Mouse (Mus musculus) neural tube, embryonic 14.5 days (tissue): Measurements from ENCODE around the gene Pramef12. TPM values are rescaled to one million over a fixed set of nuclear protein-coding genes. Genes with fewer than 3 reads are reported as not detected.

Experiments used
- ATAC-seq: fragments of 200-750 bp; cut with Nextera tagmentation; 2 replicates; pipeline ENCODE4 v1.8.0; 2017; ENCODE audit warnings: low read depth, mild to moderate bottlenecking, moderate TSS enrichment, moderate library complexity
- H3K27ac ChIP-seq: fragments of 300-500 bp; sonication (generic); 2 replicates; pipeline ENCODE4 v1.5.1; 2014; ENCODE audit warnings: low read depth, mild to moderate bottlenecking, control low read depth, low read length, moderate library complexity, mixed read lengths
- H3K27me3 ChIP-seq: fragments of 300-500 bp; sonication (generic); 2 replicates; pipeline ENCODE4 v1.6.1; 2014; ENCODE audit warnings: low read length; ENCODE audit not compliant: control insufficient read depth, insufficient read depth
- H3K36me3 ChIP-seq: fragments of 300-500 bp; sonication (generic); 2 replicates; pipeline ENCODE4 v1.6.1; 2014; ENCODE audit warnings: low read length, mixed read lengths; ENCODE audit not compliant: control insufficient read depth, insufficient read depth
- H3K4me1 ChIP-seq: fragments of 300-500 bp; sonication (generic); 2 replicates; pipeline ENCODE4 v1.6.1; 2014; ENCODE audit warnings: low read length; ENCODE audit not compliant: control insufficient read depth, insufficient read depth
- H3K4me2 ChIP-seq: fragments of 300-500 bp; sonication (generic); 2 replicates; pipeline ENCODE4 v1.6.1; 2014; ENCODE audit warnings: mild to moderate bottlenecking, low read depth, low read length, control low read depth
- H3K4me3 ChIP-seq: fragments of 300-500 bp; sonication (generic); 2 replicates; pipeline ENCODE4 v1.5.1; 2014; ENCODE audit warnings: low read depth, low read length, control low read depth, mixed read lengths
- H3K9ac ChIP-seq: fragments of 300-500 bp; sonication (generic); replicated peaks from 2 replicates; pipeline ENCODE4 v1.6.1; 2014; ENCODE audit warnings: low read depth, mild to moderate bottlenecking, control low read depth, low read length, mixed read lengths
- H3K9me3 ChIP-seq: fragments of 300-500 bp; sonication (generic); 2 replicates; pipeline ENCODE4 v1.6.1; 2016; ENCODE audit warnings: low read length; ENCODE audit not compliant: control insufficient read depth
- WGBS: fragments of 180-500 bp; shearing (Covaris S2); extraction: QIAGEN DNeasy Blood & Tissue Kit; methylation state at CpG from one replicate; pipeline ENCODE4 v1.1.7; 2014; 5-methylcytosine and 5-hydroxymethylcytosine counted together
- polyA plus RNA-seq: library from polyadenylated mRNA; unstranded; fragments of >200 nt; fragmentation: Nextera tagmentation; extraction: Ambion mirVana; gene quantifications from 2 replicates; pipeline ENCODE4 v1.2.1, GENCODE M21; 2014

Pramef12 gene
- not detected in 2 replicates for polyA plus RNA-seq

DNA sequence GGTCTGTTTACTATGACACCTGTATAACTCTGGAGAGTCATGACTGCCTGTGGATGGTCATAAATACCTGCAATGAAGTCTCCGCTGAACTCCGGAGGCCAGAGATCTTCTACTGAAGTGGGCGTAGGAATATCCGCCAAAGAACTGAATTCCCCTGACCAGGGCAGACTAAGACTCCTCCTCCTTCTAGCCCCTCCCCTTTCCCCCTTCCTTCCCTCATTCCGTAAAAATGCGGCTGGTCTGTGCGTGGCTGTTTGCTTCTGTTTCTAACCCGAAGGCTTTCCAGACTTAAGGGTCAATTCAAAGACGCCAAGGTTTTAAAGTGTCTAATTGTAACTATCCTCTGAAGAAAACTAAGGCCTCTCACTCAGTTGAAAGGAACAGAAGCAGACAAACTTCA, at the start of gene Pramef12:
Gene Pramef12, minus strand, starts transcription at position 175 of the 400 bp plus-strand sequence.
- H3K9ac ChIP-seq: no peak within 1 kb of the TSS
- WGBS: 79% methylated on average over 9 of the region's 9 CpGs
- H3K4me2 ChIP-seq: no peak within 1 kb of the TSS
- no peaks in the 10 kb centered on the region for H3K9me3 ChIP-seq
- H3K36me3 ChIP-seq: no peaks in the 10 kb centered on the region
- no peaks in the 10 kb centered on the region for H3K27me3 ChIP-seq
- ATAC-seq: no peak
- no peak within 1 kb of the TSS for H3K4me3 ChIP-seq
- no peaks in the 10 kb centered on the region for H3K4me1 ChIP-seq
- no peak within 1 kb of the TSS for H3K27ac ChIP-seq

DNA sequence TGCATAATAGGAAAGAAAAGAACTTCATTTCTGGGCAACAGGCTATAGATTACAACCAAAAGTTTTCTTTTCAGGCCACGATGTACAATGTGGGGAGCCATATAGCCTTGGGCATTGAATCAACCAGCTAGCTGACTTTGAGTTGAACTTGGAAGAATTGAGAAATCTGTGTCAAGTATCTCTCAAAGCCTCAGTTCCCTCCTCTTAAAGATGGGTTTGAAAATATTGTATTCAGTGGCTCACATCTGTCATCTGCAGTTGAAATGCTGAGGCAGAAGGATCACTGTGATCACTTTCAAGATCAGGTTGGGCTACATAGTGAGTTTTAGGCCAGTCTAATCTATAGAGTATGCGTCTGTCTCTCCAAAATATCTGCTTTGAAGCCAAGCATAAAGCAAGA, 45.0 kb upstream of the Pramef12 start, which contains the start of gene Gm9944:
Gene Gm9944, minus strand, starts transcription at position 101 of the 400 bp plus-strand sequence.
- Histone ChIP-seq H3K36me3 (no peaks in the 10 kb centered on the region), H3K9me3 (no peaks in the 10 kb centered on the region), H3K4me2 (no peak within 1 kb of the TSS), H3K27ac (no peak within 1 kb of the TSS), H3K4me3 (no peak within 1 kb of the TSS), H3K9ac (no peak within 1 kb of the TSS), H3K4me1 (no peaks in the 10 kb centered on the region), H3K27me3 (no peaks in the 10 kb centered on the region)
- ATAC-seq: no peak
- 78% methylated on average over 2 of the region's 2 CpGs for WGBS

DNA sequence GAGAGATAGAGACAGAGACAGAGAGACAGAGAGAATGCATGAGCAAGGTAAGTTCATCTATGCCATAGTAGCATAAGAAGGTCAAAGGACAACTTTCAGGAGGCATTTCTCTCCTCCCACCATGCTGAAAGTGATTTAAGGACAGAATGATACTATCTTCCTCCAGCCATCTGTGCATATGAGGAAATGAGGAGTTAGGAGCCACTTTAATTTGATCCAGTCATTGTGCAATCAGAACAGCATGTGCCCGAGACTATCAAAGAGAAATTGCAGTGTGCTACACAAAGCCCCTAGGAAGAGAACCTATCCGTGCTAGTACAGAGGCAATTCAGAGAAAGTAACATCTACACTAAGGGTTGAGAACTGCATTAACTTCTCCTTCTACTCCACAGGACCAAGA, 40.3 kb upstream of the Pramef12 start:
- Histone ChIP-seq H3K27me3 (no peaks in the 10 kb centered on the region), H3K4me2 (no peak overlapping the region), H3K4me1 (no peaks in the 10 kb centered on the region), H3K27ac (no peak overlapping the region), H3K36me3 (no peaks in the 10 kb centered on the region), H3K9me3 (no peaks in the 10 kb centered on the region), H3K4me3 (no peak overlapping the region), H3K9ac (no peak overlapping the region)
- no peak for ATAC-seq
- 89% methylated on average over 2 of the region's 2 CpGs for WGBS

DNA sequence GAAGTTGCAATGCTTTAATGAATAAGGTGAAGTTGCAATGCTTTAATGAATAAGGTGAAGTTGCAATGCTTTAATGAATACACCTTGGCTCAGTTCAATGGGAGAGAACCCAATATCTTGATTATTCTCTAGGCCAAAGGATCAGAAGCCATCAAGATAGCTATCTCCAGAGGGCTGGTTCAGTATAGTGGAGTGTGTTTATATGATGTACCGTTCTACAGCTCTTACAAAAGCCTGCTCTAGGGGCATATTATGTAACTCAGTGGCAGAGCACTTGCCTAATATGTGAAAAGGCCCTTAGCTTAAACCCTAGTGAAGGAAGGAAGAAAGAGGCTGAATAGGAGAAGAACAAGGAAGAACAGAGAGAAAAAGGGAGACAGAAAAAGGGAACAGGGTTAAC, 33.3 kb upstream of the Pramef12 start:
- ATAC-seq: no peak
- Histone ChIP-seq H3K27ac (no peak overlapping the region), H3K27me3 (no peaks in the 10 kb centered on the region), H3K9ac (no peak overlapping the region), H3K36me3 (no peaks in the 10 kb centered on the region), H3K4me2 (no peak overlapping the region), H3K4me3 (no peak overlapping the region), H3K4me1 (no peaks in the 10 kb centered on the region), H3K9me3 (0 out of 2 replicates have a peak, but pooled peaks cover 2% of the 10 kb centered on the region)
- WGBS: 77% methylated on average over 1 of the region's 1 CpGs

DNA sequence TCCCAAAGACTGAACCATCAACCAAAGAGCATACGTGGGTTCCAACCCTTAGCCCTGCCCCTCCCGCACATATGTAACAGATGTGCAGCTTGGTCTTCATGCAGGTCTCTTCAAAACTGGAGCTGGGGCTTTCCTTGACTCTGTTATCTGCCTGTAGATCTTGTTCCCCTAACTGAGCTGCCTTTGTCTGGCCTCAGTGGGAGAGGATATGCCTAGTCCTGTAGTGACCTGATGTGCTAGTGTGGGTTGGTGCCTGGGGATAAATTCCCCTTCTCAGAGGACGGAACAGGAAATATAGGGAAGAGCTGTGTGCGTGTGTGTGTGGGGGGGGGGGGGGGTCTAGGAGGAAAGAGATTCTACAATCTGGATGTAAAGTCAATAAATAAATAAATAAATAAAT, 32.8 kb upstream of the Pramef12 start:
- WGBS: 97% methylated on average over 4 of the region's 4 CpGs

DNA sequence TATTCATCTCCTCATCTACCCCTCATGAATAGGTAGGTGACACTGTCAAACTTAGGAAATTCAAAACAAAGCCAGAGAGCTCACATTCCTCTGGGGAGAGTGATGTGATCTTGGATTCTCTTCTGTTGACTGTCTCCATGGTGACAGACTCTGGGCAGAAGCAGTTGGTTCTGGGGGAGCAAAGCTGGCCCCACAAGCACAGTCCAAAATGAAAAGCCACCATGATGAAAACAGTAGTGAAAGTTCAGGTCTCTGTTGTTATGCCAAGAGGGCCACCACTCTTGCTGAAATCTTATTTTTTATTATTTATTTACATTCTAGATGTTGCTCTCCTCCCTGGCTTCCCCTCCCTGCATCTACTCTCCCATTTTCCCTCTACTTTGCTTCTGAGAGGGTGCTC, 30.4 kb upstream of the Pramef12 start, which contains the start of gene 1700012P22Rik:
Gene 1700012P22Rik, minus strand, starts transcription at position 101 of the 400 bp plus-strand sequence.
- Histone ChIP-seq H3K9ac (no peak within 1 kb of the TSS), H3K4me1 (no peaks in the 10 kb centered on the region), H3K4me2 (no peak within 1 kb of the TSS), H3K9me3 (0 out of 2 replicates have a peak, but pooled peaks cover 2% of the 10 kb centered on the region), H3K4me3 (no peak within 1 kb of the TSS), H3K27ac (no peak within 1 kb of the TSS), H3K27me3 (no peaks in the 10 kb centered on the region), H3K36me3 (no peaks in the 10 kb centered on the region)
- ATAC-seq: no peak

More for the DNA sequence above, 32.8 kb upstream of the Pramef12 start:
- no peak for ATAC-seq
- Histone ChIP-seq H3K9ac (no peak overlapping the region), H3K9me3 (0 out of 2 replicates have a peak, but pooled peaks cover 2% of the 10 kb centered on the region), H3K36me3 (no peaks in the 10 kb centered on the region), H3K4me3 (no peak overlapping the region), H3K27ac (no peak overlapping the region), H3K27me3 (no peaks in the 10 kb centered on the region), H3K4me2 (no peak overlapping the region), H3K4me1 (no peaks in the 10 kb centered on the region)

DNA sequence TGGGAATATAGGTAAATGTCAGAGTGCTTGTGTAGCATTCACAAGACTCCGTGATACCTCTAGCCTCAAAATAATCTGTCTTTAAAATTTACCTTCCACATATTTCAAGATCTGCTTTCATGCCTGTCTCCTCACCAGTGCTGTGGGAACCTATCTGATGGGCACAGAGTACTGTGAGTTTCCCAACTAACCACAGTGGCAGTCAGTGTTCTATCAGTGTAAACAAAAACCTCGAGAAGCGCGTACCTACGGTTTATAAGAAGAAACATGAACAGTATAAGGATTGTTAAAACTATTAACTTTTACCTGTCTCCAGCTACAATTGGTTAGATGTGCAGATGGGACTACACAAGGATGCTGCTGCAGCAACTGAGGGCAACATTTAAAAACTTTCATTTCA, 25.0 kb upstream of the Pramef12 start:
- no peaks in the 10 kb centered on the region for H3K4me1 ChIP-seq
- no peaks in the 10 kb centered on the region for H3K27me3 ChIP-seq
- H3K9ac ChIP-seq: no peak overlapping the region
- no peaks in the 10 kb centered on the region for H3K9me3 ChIP-seq
- WGBS: 93% methylated on average over 5 of the region's 5 CpGs
- no peak overlapping the region for H3K27ac ChIP-seq
- H3K4me2 ChIP-seq: no peak overlapping the region
- no peaks in the 10 kb centered on the region for H3K36me3 ChIP-seq
- H3K4me3 ChIP-seq: no peak overlapping the region
- no peak for ATAC-seq

DNA sequence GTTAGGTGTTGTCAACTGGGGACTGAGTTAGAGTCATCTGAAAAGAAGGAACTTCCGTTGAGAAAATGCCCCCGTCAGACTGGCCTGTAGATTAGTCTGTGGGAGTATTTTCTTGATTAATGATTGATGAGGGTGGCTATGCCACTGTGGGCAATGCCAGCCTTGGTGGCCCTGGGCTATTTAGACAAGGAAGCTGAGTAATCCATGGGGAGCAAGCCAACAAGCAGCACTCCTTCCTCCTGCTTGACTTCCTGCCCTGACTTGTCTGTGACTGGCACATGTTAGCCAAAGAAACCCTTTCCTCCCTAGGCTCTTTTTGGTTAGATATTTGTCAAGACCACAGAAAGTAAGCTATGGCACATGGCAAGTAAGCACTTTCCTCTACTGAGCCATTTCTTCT, 22.5 kb upstream of the Pramef12 start:
- Histone ChIP-seq H3K9ac (no peak overlapping the region), H3K4me1 (no peaks in the 10 kb centered on the region), H3K9me3 (no peaks in the 10 kb centered on the region), H3K4me2 (no peak overlapping the region), H3K27me3 (no peaks in the 10 kb centered on the region), H3K27ac (no peak overlapping the region), H3K4me3 (no peak overlapping the region), H3K36me3 (no peaks in the 10 kb centered on the region)
- 92% methylated on average over 2 of the region's 2 CpGs for WGBS
- no peak for ATAC-seq

DNA sequence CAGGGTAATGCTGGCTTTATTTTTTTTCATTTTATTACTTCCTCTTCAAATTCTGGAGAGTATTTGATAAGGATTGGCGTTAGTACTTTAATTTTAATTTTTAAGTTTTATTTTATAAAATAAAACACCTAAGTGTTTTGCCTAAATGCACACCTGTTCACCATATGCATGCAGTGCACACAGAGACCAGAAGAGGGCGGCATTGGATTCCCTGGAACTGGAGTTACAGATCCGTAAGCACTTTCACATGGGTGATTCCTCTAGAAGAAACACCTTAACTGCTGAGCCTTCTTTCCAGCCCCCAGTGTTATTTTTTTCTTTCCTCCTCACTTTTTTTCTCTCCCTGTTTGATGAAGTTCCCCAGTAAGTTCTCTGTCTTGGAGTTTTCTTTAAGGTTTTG, 20.6 kb upstream of the Pramef12 start:
- H3K4me1 ChIP-seq: no peaks in the 10 kb centered on the region
- no peak overlapping the region for H3K4me3 ChIP-seq
- no peak overlapping the region for H3K27ac ChIP-seq
- H3K9ac ChIP-seq: no peak overlapping the region
- no peak for ATAC-seq
- H3K36me3 ChIP-seq: no peaks in the 10 kb centered on the region
- no peaks in the 10 kb centered on the region for H3K9me3 ChIP-seq
- 24% methylated on average over 3 of the region's 3 CpGs for WGBS
- H3K27me3 ChIP-seq: no peaks in the 10 kb centered on the region
- H3K4me2 ChIP-seq: no peak overlapping the region
